15 mouse cellular contexts compared by ENCODE assay signal in the genomic region with DNA sequence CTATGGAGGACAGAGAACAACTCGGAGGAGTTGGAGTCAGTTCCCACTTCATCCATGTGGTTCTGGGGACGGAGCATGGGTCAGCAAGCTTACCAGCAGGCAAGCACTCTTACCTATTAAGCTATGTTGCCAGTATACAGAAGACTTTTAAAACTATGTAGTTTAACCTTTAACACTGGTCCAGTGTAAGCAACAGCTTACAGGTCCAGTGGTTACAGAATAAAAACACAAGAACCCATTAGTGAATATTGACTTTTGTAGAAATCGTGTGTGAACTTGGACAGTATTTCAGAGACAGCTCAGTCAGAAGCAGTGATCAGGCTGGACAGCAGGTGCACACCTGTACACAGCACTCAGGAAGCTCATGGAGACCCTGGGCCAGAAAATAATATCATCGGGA.
"Had no signal": no experiment of that assay in that cellular context is flagged by ENCODE, and none has a peak within 500 bp of the region (broad histone marks: within the 10 kb centered on the region; RNA-seq: fewer than 3 reads in every experiment).

No protein-coding gene starts in this region.

- H3K4me1 ChIP-seq: neural tube, embryonic 15.5 days had no signal

- H3K27ac ChIP-seq: neural tube, embryonic 15.5 days; stomach, embryonic 15.5 days; stomach, postnatal 0 days had no signal

- H3K4me2 ChIP-seq: neural tube, embryonic 15.5 days; stomach, embryonic 15.5 days had no signal

- DNase-seq: retina, postnatal 1 day; right cerebral cortex, adult 18-20 months; right cerebral cortex, postnatal 14 days; right cerebral cortex, postnatal 25 days; right cerebral cortex, postnatal 4 days; spleen, adult 18-20 months; thymus, adult 18-20 months; thymus, adult 2 months; thymus, postnatal 14 days; thymus, postnatal 25 days; thymus, postnatal 36 days; thymus, postnatal 4 days had no signal

- H3K9ac ChIP-seq: neural tube, embryonic 15.5 days; stomach, embryonic 15.5 days had no signal

- H3K9me3 ChIP-seq: neural tube, embryonic 15.5 days; stomach, embryonic 15.5 days had no signal

- H3K27me3 ChIP-seq: neural tube, embryonic 15.5 days; stomach, embryonic 15.5 days had no signal

- H3K36me3 ChIP-seq: neural tube, embryonic 15.5 days; stomach, embryonic 15.5 days had no signal

- H3K4me3 ChIP-seq: neural tube, embryonic 15.5 days; stomach, embryonic 15.5 days had no signal
